Mouse (Mus musculus) heart, adult 2 months (tissue): ENCODE results near the gene Svs3a. TPM values are rescaled to one million over a fixed set of nuclear protein-coding genes. Genes with fewer than 3 reads are reported as not detected.

Experiments
- polyA plus RNA-seq: library from polyadenylated mRNA; depleted of rRNA; stranded (reverse); fragments of >200 nt; gene quantifications from 2 replicates; pipeline ENCODE4 v1.2.3, GENCODE M21; 2012; rRNA removed
- total RNA-seq, 2 experiments: library from RNA; stranded (reverse); gene quantifications; 2 replicates each; pipeline ENCODE4 v1.2.3; 2021

Svs3a gene
- total and polyA plus RNA-seq, 3 experiments = not detected

Other genes with a start within 250 kb of the Svs3a start
- gene Stk4, start 218.9 kb upstream of the Svs3a start, total RNA-seq = 10 to 100 TPM; 14.3 to 14.7 TPM
- 6.4 and 10.7 TPM in 2 replicates for gene Stk4, start 218.9 kb upstream of the Svs3a start, polyA plus RNA-seq
- gene Tomm34, start 218.1 kb upstream of the Svs3a start, total RNA-seq = 10 to 100 TPM; 18.5 to 22.9 TPM
- gene Tomm34, start 218.1 kb upstream of the Svs3a start, polyA plus RNA-seq = 24.7 and 28.7 TPM in 2 replicates
- gene Kcns1, start 118.2 kb upstream of the Svs3a start, total RNA-seq = not detected
- gene Kcns1, start 118.2 kb upstream of the Svs3a start, polyA plus RNA-seq = 0.12 and 0.18 TPM in 2 replicates
- not detected for gene Wfdc5, start 106.5 kb upstream of the Svs3a start, total RNA-seq
- not detected in 2 replicates for gene Wfdc5, start 106.5 kb upstream of the Svs3a start, polyA plus RNA-seq
- gene Wfdc12, start 98.7 kb upstream of the Svs3a start, total RNA-seq = not detected
- gene Wfdc12, start 98.7 kb upstream of the Svs3a start, polyA plus RNA-seq = not detected in 2 replicates
- not detected for gene Wfdc15a, start 89.1 kb upstream of the Svs3a start, total RNA-seq
- gene Wfdc15a, start 89.1 kb upstream of the Svs3a start, polyA plus RNA-seq = not detected in 2 replicates
- not detected for gene Wfdc15b, start 67.6 kb upstream of the Svs3a start, total RNA-seq
- not detected in 2 replicates for gene Wfdc15b, start 67.6 kb upstream of the Svs3a start, polyA plus RNA-seq
- not detected for gene Svs2, start 50.8 kb upstream of the Svs3a start, total RNA-seq
- not detected in 2 replicates for gene Svs2, start 50.8 kb upstream of the Svs3a start, polyA plus RNA-seq
- not detected for gene Svs3b, start 32.6 kb upstream of the Svs3a start, total RNA-seq
- not detected in 2 replicates for gene Svs3b, start 32.6 kb upstream of the Svs3a start, polyA plus RNA-seq
- gene Svs4, start 10.8 kb upstream of the Svs3a start, total RNA-seq = not detected
- gene Svs4, start 10.8 kb upstream of the Svs3a start, polyA plus RNA-seq = not detected in 2 replicates
- not detected for gene Svs6, start 27.5 kb downstream of the Svs3a start, total RNA-seq
- not detected in 2 replicates for gene Svs6, start 27.5 kb downstream of the Svs3a start, polyA plus RNA-seq
- gene Svs5, start 43.5 kb downstream of the Svs3a start, total RNA-seq = not detected
- gene Svs5, start 43.5 kb downstream of the Svs3a start, polyA plus RNA-seq = not detected in 2 replicates
- 10 to 100 TPM; 10.9 to 26.4 TPM for gene Slpi, start 99.8 kb downstream of the Svs3a start, total RNA-seq
- gene Slpi, start 99.8 kb downstream of the Svs3a start, polyA plus RNA-seq = 3.1 and 8.3 TPM in 2 replicates
- not detected for gene Rbpjl, start 113.9 kb downstream of the Svs3a start, total RNA-seq
- 0.03 and 0.18 TPM in 2 replicates for gene Rbpjl, start 113.9 kb downstream of the Svs3a start, polyA plus RNA-seq
- gene Matn4, start 115.9 kb downstream of the Svs3a start, total RNA-seq = under 1 TPM; 0.26 to 0.43 TPM
- gene Matn4, start 115.9 kb downstream of the Svs3a start, polyA plus RNA-seq = 0.70 and 0.82 TPM in 2 replicates
- 10 to 100 TPM; 20.2 to 26.0 TPM for gene Sdc4, start 154.6 kb downstream of the Svs3a start, total RNA-seq
- 14.7 and 15.5 TPM in 2 replicates for gene Sdc4, start 154.6 kb downstream of the Svs3a start, polyA plus RNA-seq
- gene Sys1, start 167.7 kb downstream of the Svs3a start, total RNA-seq = 10 to 100 TPM; 21.1 to 26.4 TPM
- 52.0 and 55.0 TPM in 2 replicates for gene Sys1, start 167.7 kb downstream of the Svs3a start, polyA plus RNA-seq
- 1 to 10 TPM; 8.0 to 9.2 TPM for gene Gm20458, start 171.7 kb downstream of the Svs3a start, total RNA-seq
- 7.8 and 17.2 TPM in 2 replicates for gene Gm20458, start 171.7 kb downstream of the Svs3a start, polyA plus RNA-seq
- gene Trp53tg5, start 184.5 kb downstream of the Svs3a start, total RNA-seq = not detected
- not detected in 2 replicates for gene Trp53tg5, start 184.5 kb downstream of the Svs3a start, polyA plus RNA-seq
- gene Dbndd2, start 196.8 kb downstream of the Svs3a start, total RNA-seq = 10 to 100 TPM in 1 of 2 experiments, 1 to 10 TPM in 1; 8.0 to 10.3 TPM
- gene Dbndd2, start 196.8 kb downstream of the Svs3a start, polyA plus RNA-seq = 17.9 and 31.9 TPM in 2 replicates
- gene Pigt, start 208.3 kb downstream of the Svs3a start, total RNA-seq = 10 to 100 TPM; 31.3 to 31.5 TPM
- gene Pigt, start 208.3 kb downstream of the Svs3a start, polyA plus RNA-seq = 47.1 and 51.3 TPM in 2 replicates